ENCODE assay signal across 15 mouse cellular contexts in the genomic region with DNA sequence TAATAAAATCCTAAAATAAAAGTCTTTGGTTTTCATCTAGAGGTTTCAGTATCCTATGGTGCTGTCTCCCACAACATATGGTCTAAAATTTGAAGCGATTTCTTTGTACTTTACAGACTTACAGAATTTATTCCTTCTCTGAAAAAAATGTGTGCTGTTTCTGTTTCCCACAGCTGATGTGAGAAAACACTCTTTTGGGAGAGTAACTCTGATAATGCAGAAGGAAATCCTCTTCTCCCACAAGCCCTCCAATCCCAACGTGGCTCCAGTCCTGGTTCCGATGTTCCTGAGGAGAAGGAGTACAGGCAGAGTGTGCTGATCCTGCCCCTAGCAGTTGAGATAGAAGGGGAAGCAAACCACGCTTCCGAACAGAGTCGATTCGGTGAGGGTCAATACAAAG.
DNase-seq lines count a peak whose midpoint lies in the region.
"Had no signal": no experiment of that assay in that cellular context is flagged by ENCODE, and none has a peak within 500 bp of the region (broad histone marks: within the 10 kb centered on the region; RNA-seq: fewer than 3 reads in every experiment).

No protein-coding gene starts in this region.

- peak; percentile 4 to 53 for DNase-seq in frontal cortex, adult 2 months (ENCODE audit: extremely low spot score in 1 of 2, low spot score in 1 of 2)
- DNase-seq in frontal cortex, postnatal 14 days (ENCODE audit: low spot score in 2 of 2) = no peak
- peak; percentile 11 for DNase-seq in right cerebral cortex, adult 18-20 months
- DNase-seq in right cerebral cortex, postnatal 36 days (ENCODE audit: low spot score in 2 of 2) = no peak
- DNase-seq in telencephalon, adult 2 months (ENCODE audit: low read depth, low spot score) = peak; percentile 49
- DNase-seq in layer of hippocampus, adult 18-20 months (ENCODE audit: low spot score in 2 of 2) = no peak
- DNase-seq: adrenal gland, adult 2 months; adrenal gland, postnatal 10 days; adrenal gland, postnatal 25 days; cerebellum, adult 11-12 months; cerebellum, adult 2 months; cerebellum, adult 9-10 months; cerebellum, postnatal 10 days; cerebellum, postnatal 36 days; embryo, embryonic 11 days had no signal

Comparison
In these comparisons a context has a peak if more than half of its experiments do, and no peak if none do; other contexts are left out.
1. DNase-seq: peak in frontal cortex, adult 2 months (2 of 2), right cerebral cortex, adult 18-20 months (single experiment) and telencephalon, adult 2 months (single experiment); none in frontal cortex, postnatal 14 days (0 of 2), right cerebral cortex, postnatal 36 days (0 of 2) and layer of hippocampus, adult 18-20 months (0 of 2).